Mouse (Mus musculus) Patski (cell line): ENCODE measurements at regions not wholly inside any gene's neighbourhood (a gene's known extent, or its start where the extent isn't known, plus 50 kb on each side); places are given as distances from the start of the nearest gene placed in this dataset.

Experiments used
- ATAC-seq: fragments of 100-300 bp; one replicate; pipeline ENCODE4 v1.8.0; 2021
- CTCF ChIA-PET: fragments of 350-600 bp; sonication (Branson Sonifier 250); formaldehyde crosslinking; loops from one replicate; lab custom pipeline; 2022; ENCODE audit warnings: inconsistent platforms; lab: Charles Lee
- POLR2A ChIA-PET: fragments of 350-600 bp; sonication (Branson Sonifier 250); formaldehyde crosslinking; loops from one replicate; lab custom pipeline; 2022; ENCODE audit warnings: antibody characterized with exemption, inconsistent platforms; lab: Charles Lee
- DNase-seq: peaks from one replicate; pipeline ENCODE4 v3.0.0-alpha.2; 2011; ENCODE audit warnings: low read depth, low spot score
- H3K27me3 ChIP-seq: fragments of 371-371 bp; one replicate; pipeline ENCODE4 v1.5.1; 2021
- CTCF ChIP-seq: fragments of 100-300 bp; IDR thresholded peaks from one replicate; pipeline ENCODE4 v1.5.1; 2021
- in situ Hi-C: fragments of 300-500 bp; cut with MboI; formaldehyde crosslinking; loops from 3 replicates; pipeline ENCODE4 v1.11.1; 2018; ENCODE audit warnings: low pct_unique_long_range_greater_than_20kb, mixed read lengths

- no peaks in the 10 kb centered on the region for H3K27me3 ChIP-seq
- POLR2A ChIA-PET: no interaction called here
- DNase-seq (no peak), ATAC-seq (no peak)
- peak; percentile 62 for TF ChIP-seq CTCF
- in situ Hi-C loops: loop anchor here (5.0 kb wide), 3 partner anchors 190 to 375 kb away; no protein-coding TSS in a partner anchor
- CTCF ChIA-PET: interaction anchor here (1.1 kb wide), 2 partner anchors 13 to 261 kb away, joined by 3 read pairs; no protein-coding TSS in a partner anchor
These were observed 181.8 kb upstream of the Nampt start for GRCm38 (mm10) chr12:32637400-32638100.

- in situ Hi-C loops: no loop called here
- POLR2A ChIA-PET: interaction anchor here (1.3 kb wide), 1 partner anchor 180 kb away, joined by 3 read pairs; no protein-coding TSS in a partner anchor
- DNase-seq (no peak), ATAC-seq (no peak)
- CTCF ChIA-PET: no interaction called here
- H3K27me3 ChIP-seq: no peaks in the 10 kb centered on the region
- TF ChIP-seq CTCF: no peak
These were observed 178.8 kb upstream of the Nampt start for GRCm38 (mm10) chr12:32640591-32640990.

- in situ Hi-C loops: no loop called here
- no peaks in the 10 kb centered on the region for H3K27me3 ChIP-seq
- no peak for TF ChIP-seq CTCF
- no peak for DNase-seq
- ChIA-PET CTCF (interaction anchor here (0.7 kb wide), 1 partner anchor 185 kb away, joined by 3 read pairs; no protein-coding TSS in a partner anchor), POLR2A (no interaction called here)
- ATAC-seq: no peak
These were observed 176.9 kb upstream of the Nampt start for GRCm38 (mm10) chr12:32642493-32642892.

- in situ Hi-C loops: no loop called here
- H3K27me3 ChIP-seq: no peaks in the 10 kb centered on the region
- ChIA-PET CTCF (interaction anchor here (0.9 kb wide), 1 partner anchor 173 kb away, joined by 3 read pairs; no protein-coding TSS in a partner anchor), POLR2A (no interaction called here)
- DNase-seq (no peak), ATAC-seq (no peak)
- peak; percentile 53 for TF ChIP-seq CTCF
These were observed 166.2 kb upstream of the Nampt start for GRCm38 (mm10) chr12:32653096-32653495.

- ATAC-seq: no peak
- POLR2A ChIA-PET: no interaction called here
- in situ Hi-C loops: no loop called here
- DNase-seq: no peak
- no peak for TF ChIP-seq CTCF
- H3K27me3 ChIP-seq: no peaks in the 10 kb centered on the region
- CTCF ChIA-PET: interaction anchor here (1.3 kb wide), 1 partner anchor 264 kb away, joined by 3 read pairs; no protein-coding TSS in a partner anchor
These were observed 163.2 kb upstream of the Nampt start for GRCm38 (mm10) chr12:32656194-32656593.

GRCm38 (mm10) chr12:32661782-32662413, 157.4 kb upstream of the Nampt start:
- no peaks in the 10 kb centered on the region for H3K27me3 ChIP-seq
- ChIA-PET CTCF (no interaction called here), POLR2A (no interaction called here)
- DNase-seq (no peak), ATAC-seq (no peak)
- in situ Hi-C loops: no loop called here
- TF ChIP-seq CTCF: no peak

GRCm38 (mm10) chr12:32666040-32666439, 153.3 kb upstream of the Nampt start:
- no peak for DNase-seq
- H3K27me3 ChIP-seq: no peaks in the 10 kb centered on the region
- CTCF ChIA-PET: no interaction called here
- POLR2A ChIA-PET: no interaction called here
- in situ Hi-C loops: no loop called here
- TF ChIP-seq CTCF: no peak
- no peak for ATAC-seq

GRCm38 (mm10) chr12:32677908-32678307, 141.4 kb upstream of the Nampt start:
- no peaks in the 10 kb centered on the region for H3K27me3 ChIP-seq
- POLR2A ChIA-PET: interaction anchor here (1.0 kb wide), 1 partner anchor 11 kb away, joined by 3 read pairs; no protein-coding TSS in a partner anchor
- DNase-seq (no peak), ATAC-seq (no peak)
- CTCF ChIA-PET: interaction anchor here (1.0 to 1.4 kb wide), 2 partner anchors 9 to 150 kb away, joined by 3 read pairs; no protein-coding TSS in a partner anchor
- in situ Hi-C loops: no loop called here
- no peak for TF ChIP-seq CTCF

- POLR2A ChIA-PET: interaction anchor here (0.6 to 1.0 kb wide), 2 partner anchors 10 to 147 kb away, joined by 3 to 4 read pairs; no protein-coding TSS in a partner anchor
- H3K27me3 ChIP-seq: no peaks in the 10 kb centered on the region
- CTCF ChIA-PET: interaction anchor here (1.4 kb wide), 1 partner anchor 8 kb away, joined by 3 read pairs; no protein-coding TSS in a partner anchor
- in situ Hi-C loops: no loop called here
- ATAC-seq (no peak), DNase-seq (no peak)
- TF ChIP-seq CTCF: no peak
These were observed 140.6 kb upstream of the Nampt start for GRCm38 (mm10) chr12:32678756-32679155.

- POLR2A ChIA-PET: no interaction called here
- in situ Hi-C loops: no loop called here
- DNase-seq (no peak), ATAC-seq (no peak)
- H3K27me3 ChIP-seq: no peaks in the 10 kb centered on the region
- no peak for TF ChIP-seq CTCF
- CTCF ChIA-PET: no interaction called here
These were observed 137.4 kb upstream of the Nampt start for GRCm38 (mm10) chr12:32681910-32682309.

GRCm38 (mm10) chr12:32683375-32683774, 136.0 kb upstream of the Nampt start:
- in situ Hi-C loops: no loop called here
- TF ChIP-seq CTCF: no peak
- no peaks in the 10 kb centered on the region for H3K27me3 ChIP-seq
- CTCF ChIA-PET: no interaction called here
- no peak for DNase-seq
- ATAC-seq: no peak
- POLR2A ChIA-PET: no interaction called here
